Mouse (Mus musculus): ENCODE results near the gene Prkrip1. TPM values are rescaled to one million over a fixed set of nuclear protein-coding genes. Genes with fewer than 3 reads are reported as not detected.

Gene Prkrip1
- polyA plus RNA-seq, 1 experiment from 2014 or later, result 41.7 TPM

DNA sequence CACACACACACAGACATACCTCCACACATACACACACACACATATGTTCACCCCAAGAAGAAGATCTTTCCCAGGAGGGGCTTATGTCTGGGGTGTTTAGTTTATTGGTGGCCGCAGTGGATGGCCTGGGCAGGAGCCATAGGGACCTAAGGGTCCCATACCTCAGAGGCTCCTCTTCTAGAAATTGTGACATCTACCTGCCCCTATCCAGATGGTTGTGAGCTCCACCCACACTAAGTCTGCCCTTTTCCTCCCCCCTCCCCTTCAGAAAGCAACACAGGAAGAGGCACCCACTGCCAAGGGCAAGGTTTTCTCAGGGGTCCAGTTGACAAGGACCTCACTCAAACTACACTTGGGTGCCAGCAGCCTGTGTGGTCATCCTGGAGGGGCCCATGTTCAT is 51.8 kb downstream of the Prkrip1 start:
- no peak for ATAC-seq (ENCODE audit: insufficient read depth, low FRiP score, low read depth)
- no peaks in the 10 kb centered on the region for H3K27me3 ChIP-seq (replicated peaks)
- no peak overlapping the region for H3K4me2 ChIP-seq
- 89% methylated on average over 1 of the region's 1 CpGs for WGBS
- no peak overlapping the region for H3K27ac ChIP-seq
- no peak overlapping the region for H3K4me3 ChIP-seq (replicated peaks)
- no peaks in the 10 kb centered on the region for H3K4me1 ChIP-seq
- no peaks in the 10 kb centered on the region for H3K9me3 ChIP-seq
- H3K9ac ChIP-seq, result no peak overlapping the region
- no peaks in the 10 kb centered on the region; the same call in 1 of the 2 replicates for H3K36me3 ChIP-seq

DNA sequence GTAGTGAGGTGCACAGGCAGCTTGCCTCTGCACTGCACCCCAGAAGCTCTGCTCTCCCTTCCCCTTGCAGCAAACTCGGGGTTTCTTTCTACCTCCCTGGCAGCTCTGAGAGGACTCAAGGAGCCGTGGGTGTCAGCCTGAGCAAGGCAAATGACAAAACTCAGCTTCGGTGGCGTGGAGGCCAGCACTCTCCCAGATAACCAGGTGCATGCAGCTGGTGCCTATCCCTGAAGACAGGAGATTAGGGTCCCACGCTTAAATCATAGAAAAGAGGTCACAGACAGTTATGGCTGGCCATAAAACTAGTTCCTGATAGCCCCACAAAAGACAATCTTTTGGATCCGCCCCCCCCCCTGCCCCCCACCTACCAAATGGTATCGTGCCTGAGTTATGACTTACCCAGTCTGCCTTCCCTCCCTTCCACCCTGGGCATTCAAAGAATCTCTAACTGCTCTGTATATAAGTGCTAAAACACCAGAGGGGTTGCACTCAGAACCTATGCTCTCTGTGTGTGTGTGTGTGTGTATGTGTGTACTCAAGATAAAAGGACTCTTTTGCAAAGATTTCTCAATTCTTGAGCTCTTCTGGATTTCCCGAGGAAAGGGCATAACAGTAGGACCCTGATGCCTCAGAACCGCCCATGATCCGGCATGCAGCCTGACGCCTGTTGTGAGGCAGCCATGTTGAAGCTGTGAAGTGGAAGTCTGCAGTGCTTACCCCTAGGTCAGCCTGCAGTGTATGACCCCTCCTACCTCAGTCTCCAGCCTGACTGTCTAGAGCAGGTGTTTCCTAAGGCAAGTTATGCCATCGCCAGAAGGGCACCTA is 53.9 kb downstream of the Prkrip1 start:
- Histone ChIP-seq H3K36me3 (peaks cover 15% of the 10 kb centered on the region), H3K4me3 (replicated peaks) (no peak overlapping the region), H3K4me2 (no peak overlapping the region), H3K9ac (no peak overlapping the region), H3K4me1 (no peaks in the 10 kb centered on the region), H3K27ac (no peak overlapping the region), H3K27me3 (replicated peaks) (no peaks in the 10 kb centered on the region), H3K9me3 (no peaks in the 10 kb centered on the region)
- no peak for ATAC-seq (ENCODE audit: insufficient read depth, low FRiP score, low read depth)
- whole genome bisulfite sequencing, result 43% methylated on average over 12 of the region's 12 CpGs

DNA sequence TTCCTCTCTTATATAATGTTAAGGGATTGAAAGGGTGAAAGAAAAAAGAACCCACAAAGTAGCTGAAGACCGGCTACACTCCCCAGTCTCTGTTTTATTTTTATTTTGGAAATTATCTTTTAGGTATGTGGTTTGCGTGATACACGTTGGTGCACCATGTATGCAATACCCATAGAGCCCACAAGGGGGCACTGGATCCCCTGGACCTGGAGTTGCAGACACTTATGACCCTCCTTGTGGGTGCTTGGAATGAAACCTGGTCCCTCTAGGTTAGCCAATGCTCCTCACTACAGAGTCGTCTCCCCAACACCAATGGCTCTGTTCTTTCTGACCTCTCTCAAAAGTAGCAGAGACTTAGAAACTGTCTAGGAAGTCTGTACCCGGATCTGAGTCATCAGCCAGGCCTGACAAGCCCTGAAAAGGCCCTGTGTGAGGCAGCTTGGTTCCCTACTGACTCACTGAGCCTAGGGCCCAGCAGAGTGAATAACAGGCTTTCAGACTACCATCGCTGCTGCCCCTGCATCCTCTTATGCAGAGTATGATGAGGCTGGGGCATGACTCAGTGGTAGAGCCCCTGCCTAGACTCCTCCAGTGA is 55.5 kb downstream of the Prkrip1 start:
- Histone ChIP-seq H3K27me3 (replicated peaks) (no peaks in the 10 kb centered on the region), H3K4me1 (no peaks in the 10 kb centered on the region), H3K27ac (no peak overlapping the region), H3K4me2 (no peak overlapping the region), H3K9ac (no peak overlapping the region), H3K36me3 (peaks cover 26% of the 10 kb centered on the region), H3K9me3 (no peaks in the 10 kb centered on the region), H3K4me3 (replicated peaks) (no peak overlapping the region)
- ATAC-seq (ENCODE audit: insufficient read depth, low FRiP score, low read depth), result no peak
- 87% methylated on average over 6 of the region's 6 CpGs for WGBS

DNA sequence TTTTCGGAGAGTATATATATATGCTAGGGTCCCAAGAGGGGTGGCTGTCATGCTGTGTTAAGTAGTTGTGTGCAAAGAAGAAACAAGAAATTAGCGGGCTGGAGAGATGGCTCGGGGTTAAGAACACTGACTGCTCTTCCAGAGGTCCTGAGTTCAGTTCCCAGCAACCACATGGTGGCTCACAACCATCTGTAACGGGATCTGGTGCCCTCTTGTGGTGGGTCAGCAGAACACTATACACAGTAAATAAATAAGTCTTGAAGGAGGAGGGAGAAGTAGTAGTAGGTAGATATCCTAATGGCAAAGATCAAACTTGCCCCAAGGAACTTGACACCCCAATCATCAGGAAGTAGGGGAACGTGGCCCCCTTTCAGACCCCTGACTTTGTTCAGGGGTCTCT is 56.0 kb downstream of the Prkrip1 start:
- no peak for ATAC-seq (ENCODE audit: insufficient read depth, low FRiP score, low read depth)
- Histone ChIP-seq H3K4me3 (replicated peaks) (no peak overlapping the region), H3K4me1 (no peaks in the 10 kb centered on the region), H3K9me3 (no peaks in the 10 kb centered on the region), H3K27ac (no peak overlapping the region), H3K36me3 (peaks cover 26% of the 10 kb centered on the region), H3K9ac (no peak overlapping the region), H3K4me2 (no peak overlapping the region), H3K27me3 (replicated peaks) (no peaks in the 10 kb centered on the region)
- WGBS, result 82% methylated on average over 5 of the region's 5 CpGs

DNA sequence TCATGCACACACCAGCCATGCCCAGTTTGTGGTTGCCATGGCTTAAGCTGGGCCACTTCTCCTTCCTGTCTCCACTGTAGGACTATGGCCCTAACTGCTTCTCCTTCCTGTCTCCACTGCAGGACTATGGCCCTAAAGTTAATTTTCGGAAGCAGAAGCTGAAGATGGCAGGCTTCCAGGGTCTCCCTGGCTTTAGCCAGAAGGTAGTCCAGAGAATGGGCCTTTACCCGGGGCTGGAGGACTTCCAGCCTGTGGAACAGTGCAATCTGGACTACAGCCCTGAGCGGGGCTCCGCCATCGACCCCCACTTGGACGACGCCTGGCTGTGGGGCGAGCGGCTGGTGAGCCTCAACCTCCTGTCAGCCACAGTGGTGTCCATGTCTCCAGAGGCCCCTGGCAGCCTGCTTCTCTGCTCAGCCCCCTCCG is 58.7 kb downstream of the Prkrip1 start:
- Histone ChIP-seq H3K27me3 (replicated peaks) (no peaks in the 10 kb centered on the region), H3K27ac (no peak overlapping the region), H3K9me3 (no peaks in the 10 kb centered on the region), H3K4me3 (replicated peaks) (no peak overlapping the region), H3K36me3 (peaks cover 26% of the 10 kb centered on the region), H3K9ac (no peak overlapping the region), H3K4me1 (peaks cover 12% of the 10 kb centered on the region; the same call in 1 of the 2 replicates), H3K4me2 (no peak overlapping the region)
- ATAC-seq (ENCODE audit: insufficient read depth, low FRiP score, low read depth), result no peak
- 90% methylated on average over 10 of the region's 10 CpGs for WGBS

DNA sequence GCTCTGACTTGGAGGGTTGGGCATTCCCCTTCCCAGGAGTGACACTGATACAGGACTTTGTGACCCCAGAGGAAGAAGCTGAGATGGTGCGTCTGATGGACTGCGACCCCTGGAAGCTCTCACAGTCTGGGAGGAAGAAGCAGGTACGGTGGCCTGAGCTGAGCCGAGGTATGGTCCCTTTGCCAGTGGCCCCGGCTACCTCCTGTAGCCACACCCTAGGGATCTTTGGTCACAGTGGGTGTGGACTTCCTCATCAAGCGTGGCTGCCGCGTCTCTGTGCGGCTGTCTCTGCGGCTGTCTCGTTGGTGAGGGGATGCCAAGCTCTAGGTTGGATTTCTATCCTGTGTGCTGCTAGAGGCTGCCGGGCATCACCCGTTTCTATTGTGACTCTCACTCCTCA is 59.4 kb downstream of the Prkrip1 start:
- Histone ChIP-seq H3K4me3 (replicated peaks) (no peak overlapping the region), H3K4me1 (peaks cover 13% of the 10 kb centered on the region; the same call in 1 of the 2 replicates), H3K36me3 (peaks cover 26% of the 10 kb centered on the region), H3K4me2 (no peak overlapping the region), H3K27me3 (replicated peaks) (no peaks in the 10 kb centered on the region), H3K9me3 (no peaks in the 10 kb centered on the region), H3K9ac (no peak overlapping the region), H3K27ac (no peak overlapping the region)
- ATAC-seq (ENCODE audit: insufficient read depth, low FRiP score, low read depth), result no peak
- WGBS, result 87% methylated on average over 13 of the region's 13 CpGs

DNA sequence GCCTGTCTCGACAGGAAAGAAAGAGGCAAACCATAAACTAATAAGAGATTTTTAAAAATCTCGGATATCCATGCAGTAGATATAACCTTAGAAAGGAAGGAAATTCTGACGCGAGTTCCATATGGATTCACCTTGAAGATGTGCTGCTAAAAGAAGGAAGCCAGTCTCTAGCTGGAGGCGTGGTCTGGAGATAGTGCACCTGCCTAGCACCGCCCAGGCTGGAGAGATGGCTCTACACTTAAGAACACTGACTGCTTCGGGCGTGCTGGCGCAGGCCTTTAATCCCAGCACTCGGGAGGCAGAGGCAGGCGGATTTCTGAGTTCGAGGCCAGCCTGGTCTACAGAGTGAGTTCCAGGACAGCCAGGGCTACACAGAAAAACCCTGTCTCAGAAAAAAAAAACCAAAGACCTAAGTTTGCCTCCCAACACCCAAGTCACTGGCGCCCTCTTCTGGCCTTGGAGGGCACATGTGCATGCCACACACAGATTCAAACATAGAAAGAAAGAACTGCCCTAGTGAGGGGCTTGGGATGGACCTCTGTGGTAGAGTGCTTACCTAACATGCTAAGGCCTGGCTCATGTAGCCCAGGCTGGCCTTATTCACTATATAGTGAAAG is 61.0 kb downstream of the Prkrip1 start:
- Histone ChIP-seq H3K36me3 (peaks cover 26% of the 10 kb centered on the region), H3K9ac (no peak overlapping the region), H3K4me2 (no peak overlapping the region; the same call in 1 of the 2 replicates), H3K4me3 (replicated peaks) (no peak overlapping the region; the same call in 1 of the 2 replicates), H3K27ac (no peak overlapping the region), H3K4me1 (peaks cover 13% of the 10 kb centered on the region; the same call in 1 of the 2 replicates), H3K9me3 (no peaks in the 10 kb centered on the region), H3K27me3 (replicated peaks) (no peaks in the 10 kb centered on the region)
- no peak for ATAC-seq (ENCODE audit: insufficient read depth, low FRiP score, low read depth)
- 73% methylated on average over 13 of the region's 13 CpGs for WGBS

DNA sequence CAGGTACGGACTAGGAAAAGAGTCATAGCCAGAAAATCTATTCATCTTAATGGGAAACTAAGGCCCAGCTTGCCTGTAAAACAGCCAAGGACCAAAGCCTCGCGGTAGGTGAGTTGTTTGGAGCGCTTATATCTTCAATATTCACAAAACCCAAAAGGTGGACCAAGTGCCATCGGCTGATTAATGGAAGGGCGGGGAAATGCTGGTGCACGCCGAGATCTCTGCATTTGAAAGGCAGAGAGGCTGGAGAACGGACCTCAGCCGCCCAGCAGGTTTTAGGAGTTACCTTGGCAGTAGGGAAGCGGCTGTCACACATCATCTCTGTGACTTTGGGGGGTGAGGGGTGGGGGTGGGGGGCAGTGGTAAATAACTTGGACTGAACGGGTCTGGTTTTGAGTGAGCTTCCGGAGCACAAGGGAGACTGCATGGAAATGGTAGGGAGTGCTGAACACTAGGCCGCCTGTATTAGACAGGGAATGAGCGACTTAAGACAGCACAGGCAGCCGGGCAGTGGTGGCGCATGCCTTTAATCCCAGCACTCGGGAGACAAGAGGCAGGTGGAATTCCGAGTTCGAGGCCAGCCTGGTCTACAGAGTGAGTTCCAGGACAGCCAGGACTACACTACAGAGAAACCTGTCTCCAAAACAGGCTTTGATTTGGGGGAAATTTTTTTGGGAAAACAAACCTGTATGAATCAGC is 62.3 kb downstream of the Prkrip1 start:
- Histone ChIP-seq H3K9ac (peak overlapping the region; percentile 80), H3K4me3 (replicated peaks) (peak overlapping the region; percentile 80), H3K27ac (peak overlapping the region; percentile 61; the same call in 1 of the 2 replicates), H3K36me3 (peaks cover 32% of the 10 kb centered on the region), H3K27me3 (replicated peaks) (no peaks in the 10 kb centered on the region), H3K4me2 (peak overlapping the region; percentile 69), H3K9me3 (no peaks in the 10 kb centered on the region), H3K4me1 (peaks cover 13% of the 10 kb centered on the region; the same call in 1 of the 2 replicates)
- WGBS, result 7% methylated on average over 20 of the region's 20 CpGs
- ATAC-seq (ENCODE audit: insufficient read depth, low FRiP score, low read depth), result no peak

DNA sequence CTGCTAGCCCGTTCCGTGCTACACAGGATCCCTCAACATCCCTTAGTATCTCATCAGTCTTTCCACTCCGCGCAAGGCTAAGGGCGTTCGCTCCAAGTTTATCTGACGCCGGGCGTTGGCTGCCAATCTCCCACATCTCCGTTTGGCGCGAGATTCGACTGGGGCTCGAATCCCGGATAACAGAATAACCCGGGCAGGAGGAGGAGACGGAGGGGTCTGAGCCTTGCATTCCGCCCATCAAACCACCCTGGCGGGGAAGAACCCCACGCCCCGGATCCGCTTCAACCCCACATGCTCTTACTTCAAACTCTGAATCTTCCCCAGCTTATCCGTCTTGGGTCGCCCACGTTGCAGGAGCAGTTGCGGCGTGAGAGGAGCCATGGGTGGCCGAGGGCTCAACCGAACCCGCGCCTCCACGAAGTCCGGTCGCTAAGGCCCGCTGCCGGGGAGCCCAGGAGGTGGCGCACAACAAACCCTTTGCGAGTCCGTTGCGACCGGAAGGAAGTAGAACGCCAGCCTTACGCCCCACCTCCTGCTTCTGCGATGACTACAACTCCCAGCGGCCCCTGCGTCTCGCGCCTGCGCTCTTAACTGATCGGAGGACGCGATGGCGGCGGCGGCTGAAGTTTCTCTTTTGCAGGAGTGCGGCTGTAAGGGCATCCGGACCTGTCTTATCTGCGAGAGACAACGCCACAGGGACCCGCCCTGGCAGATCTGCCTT is 63.0 kb downstream of the Prkrip1 start, which contains the start of the genes Lrwd1 and Alkbh4:
Lrwd1 (minus strand) TSS at position 504 of the 721 bp plus-strand sequence.
Alkbh4 (plus strand) TSS at position 576 of the 721 bp plus-strand sequence.
- no peaks in the 10 kb centered on the region for H3K27me3 ChIP-seq (replicated peaks)
- peak within 1 kb of the TSS; percentile 80 for H3K9ac ChIP-seq
- WGBS, result under 1% methylated on average over 60 of the region's 60 CpGs
- peak; percentile 95 for ATAC-seq (ENCODE audit: insufficient read depth, low FRiP score, low read depth)
- peak within 1 kb of the TSS; percentile 61 for H3K27ac ChIP-seq
- H3K36me3 ChIP-seq, result peaks cover 28% of the 10 kb centered on the region
- no peaks in the 10 kb centered on the region for H3K9me3 ChIP-seq
- H3K4me3 ChIP-seq (replicated peaks), result peak within 1 kb of the TSS; percentile 80
- H3K4me1 ChIP-seq, result peaks cover 13% of the 10 kb centered on the region; the same call in 1 of the 2 replicates
- peak within 1 kb of the TSS; percentile 69 for H3K4me2 ChIP-seq

Measured in stomach, embryonic 15.5 days (tissue).